Mouse (Mus musculus) erythroblast, embryonic 14.5 days (primary cell): ENCODE measurements around the gene Gm33543. TPM values are rescaled to one million over a fixed set of nuclear protein-coding genes. Genes with fewer than 3 reads are reported as not detected.

ENCODE experiments used
- H3K27me3 ChIP-seq: 2 replicates; pipeline ENCODE4 v1.6.1; 2012; ENCODE audit warnings: inconsistent platforms; ENCODE audit not compliant: control insufficient read depth
- H3K36me3 ChIP-seq: 2 replicates; pipeline ENCODE4 v1.6.1; 2012; ENCODE audit warnings: mild to moderate bottlenecking, inconsistent platforms; ENCODE audit not compliant: control insufficient read depth
- H3K4me1 ChIP-seq: 2 replicates; pipeline ENCODE4 v1.6.1; 2012; ENCODE audit warnings: inconsistent platforms; ENCODE audit not compliant: control insufficient read depth
- H3K4me3 ChIP-seq: replicated peaks from 2 replicates; pipeline ENCODE3; 2012; ENCODE audit warnings: moderate library complexity, mild to moderate bottlenecking, inconsistent platforms
- H3K9me3 ChIP-seq: 2 replicates; pipeline ENCODE4 v1.6.1; 2012; ENCODE audit warnings: low read length, inconsistent platforms, mixed read lengths; ENCODE audit not compliant: control insufficient read depth
- GATA1 ChIP-seq: IDR thresholded peaks from 2 replicates; pipeline ENCODE4 v1.6.1; 2012; ENCODE audit warnings: low read length, inconsistent platforms, mixed read lengths
- TAL1 ChIP-seq: IDR thresholded peaks from 3 replicates; pipeline ENCODE4 v1.6.1; 2012; ENCODE audit warnings: low read length, inconsistent platforms, mixed read lengths
- polyA plus RNA-seq: library from polyadenylated mRNA; stranded (reverse); fragments of >175 nt; gene quantifications from 2 replicates; pipeline ENCODE4 v1.2.3, GENCODE M21; 2012

Gm33543 gene
- polyA plus RNA-seq, 1 experiment = not detected

DNA sequence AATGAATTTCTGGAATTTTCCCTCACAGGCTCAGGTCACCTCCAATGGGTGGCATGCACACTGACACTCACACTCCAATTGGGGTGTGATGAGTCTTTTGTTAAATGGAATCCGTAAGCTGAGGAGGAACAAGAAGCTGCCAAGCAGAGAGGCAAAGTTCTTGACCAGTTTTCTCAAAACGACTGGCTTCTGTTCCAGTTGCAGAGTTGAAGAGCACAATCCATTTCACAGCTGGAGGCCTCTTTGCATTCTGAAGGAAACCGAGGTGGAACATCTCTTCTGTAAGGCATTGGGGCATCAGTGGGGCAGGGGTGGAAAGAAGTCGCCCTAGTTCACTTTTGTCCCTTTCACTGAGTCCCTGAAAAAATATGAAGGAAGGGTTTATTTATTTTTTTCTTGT lies 30.9 kb downstream of the Gm33543 start:
- H3K4me3 ChIP-seq = no peak overlapping the region
- no peaks in the 10 kb centered on the region for H3K36me3 ChIP-seq
- H3K4me1 ChIP-seq = no peaks in the 10 kb centered on the region
- H3K27me3 ChIP-seq = no peaks in the 10 kb centered on the region
- no peaks in the 10 kb centered on the region for H3K9me3 ChIP-seq
- TF ChIP-seq GATA1 = no peak

GRCm38 (mm10) chr10:95801443-95801811 lies 41.3 kb downstream of the Gm33543 start:
- H3K4me1 ChIP-seq = no peaks in the 10 kb centered on the region; the same call in 1 of the 2 replicates
- no peak overlapping the region for H3K4me3 ChIP-seq
- TF ChIP-seq GATA1 (no peak), TAL1 (no peak)

DNA sequence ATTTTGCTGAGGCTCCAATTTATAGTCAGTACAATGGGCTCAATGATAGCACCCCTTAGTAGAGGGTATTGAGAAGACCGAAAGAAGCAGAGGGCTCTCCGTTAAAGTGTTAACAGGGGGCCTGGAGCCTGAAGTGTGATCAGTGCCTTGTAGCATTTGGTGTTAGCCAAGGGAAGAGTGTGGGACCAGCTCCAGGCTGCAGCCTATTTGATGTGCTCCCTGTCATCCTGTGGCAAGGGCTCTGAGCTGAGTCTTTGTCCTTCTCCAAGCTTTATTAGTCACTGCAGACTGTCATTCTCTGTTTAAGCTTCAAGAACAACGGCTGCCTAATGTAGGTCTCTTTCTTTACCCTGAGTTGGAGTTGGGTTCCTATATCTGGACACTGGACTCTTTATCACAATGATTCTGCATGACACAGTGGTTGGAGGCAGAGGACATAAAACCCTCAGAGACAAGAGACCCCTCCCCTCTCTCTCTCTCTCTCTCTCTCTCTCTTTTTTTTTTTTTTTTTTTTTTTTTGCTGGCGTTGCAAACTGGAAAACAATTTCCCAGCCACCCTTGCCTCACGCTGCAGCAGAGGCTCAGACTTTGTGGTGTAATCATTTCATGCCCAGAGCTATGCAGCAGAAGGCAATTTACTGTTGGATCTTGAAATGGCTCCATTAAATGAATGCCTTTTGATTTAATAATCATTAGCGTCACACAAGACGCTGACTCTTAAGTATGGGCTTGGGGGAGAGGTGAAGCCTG lies 41.9 kb downstream of the Gm33543 start:
- Histone ChIP-seq H3K27me3 (no peaks in the 10 kb centered on the region), H3K36me3 (no peaks in the 10 kb centered on the region), H3K9me3 (no peaks in the 10 kb centered on the region), H3K4me3 (no peak overlapping the region), H3K4me1 (no peaks in the 10 kb centered on the region; the same call in 1 of the 2 replicates)
- TF ChIP-seq TAL1 (no peak), GATA1 (no peak)

More at GRCm38 (mm10) chr10:95801443-95801811, 41.3 kb downstream of the Gm33543 start:
- Histone ChIP-seq H3K36me3 (no peaks in the 10 kb centered on the region), H3K9me3 (no peaks in the 10 kb centered on the region), H3K27me3 (no peaks in the 10 kb centered on the region)

- Histone ChIP-seq H3K4me3 (no peak overlapping the region), H3K9me3 (no peaks in the 10 kb centered on the region), H3K4me1 (no peaks in the 10 kb centered on the region; the same call in 1 of the 2 replicates), H3K36me3 (no peaks in the 10 kb centered on the region), H3K27me3 (no peaks in the 10 kb centered on the region)
- TF ChIP-seq GATA1 (no peak), TAL1 (no peak)
Observed at GRCm38 (mm10) chr10:95797645-95798395, 44.9 kb downstream of the Gm33543 start.

DNA sequence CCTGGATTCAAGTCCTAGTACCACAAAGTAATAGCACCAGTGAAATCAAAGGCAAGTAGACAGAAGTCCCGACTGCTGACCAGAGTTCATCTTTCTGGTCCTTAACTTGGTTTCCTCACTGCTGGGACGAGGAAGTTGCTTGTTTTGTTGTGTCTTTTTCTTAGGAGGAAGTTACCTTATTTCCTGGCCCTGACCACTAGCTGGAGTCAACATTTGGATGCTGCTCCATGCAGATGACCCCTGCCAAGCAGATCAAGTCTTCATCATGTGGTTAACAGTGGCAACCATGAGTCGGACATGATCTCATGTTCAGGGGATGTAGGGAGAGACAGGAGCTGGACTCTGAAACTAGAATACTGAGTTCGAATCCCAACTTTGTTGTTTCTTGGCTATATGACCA lies 47.2 kb downstream of the Gm33543 start:
- Histone ChIP-seq H3K27me3 (no peaks in the 10 kb centered on the region), H3K36me3 (no peaks in the 10 kb centered on the region), H3K9me3 (no peaks in the 10 kb centered on the region), H3K4me1 (no peaks in the 10 kb centered on the region; the same call in 1 of the 2 replicates), H3K4me3 (no peak overlapping the region)
- no peak for TF ChIP-seq TAL1
- TF ChIP-seq GATA1 = no peak

DNA sequence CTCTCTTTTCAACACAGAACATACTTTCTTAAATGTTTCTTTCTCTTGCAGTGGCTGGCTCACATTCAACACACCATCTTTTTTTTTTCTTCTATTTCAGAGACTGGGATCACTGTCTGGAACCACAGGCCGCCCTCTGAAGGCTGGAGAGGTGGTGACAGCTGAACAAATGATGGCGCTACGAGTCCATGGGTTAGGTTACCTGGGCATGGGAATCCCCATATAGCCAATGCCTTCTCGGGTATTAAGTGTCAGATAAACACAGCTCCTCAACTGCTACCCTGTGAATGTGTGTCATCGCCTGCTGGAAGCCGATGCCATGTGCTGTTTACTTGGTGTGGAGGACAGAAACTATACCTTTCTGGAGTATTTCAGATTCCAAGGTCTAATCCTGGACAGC lies 48.0 kb downstream of the Gm33543 start:
- Histone ChIP-seq H3K36me3 (no peaks in the 10 kb centered on the region), H3K27me3 (no peaks in the 10 kb centered on the region), H3K9me3 (no peaks in the 10 kb centered on the region), H3K4me1 (no peaks in the 10 kb centered on the region; the same call in 1 of the 2 replicates), H3K4me3 (no peak overlapping the region)
- TF ChIP-seq GATA1 = no peak
- no peak for TF ChIP-seq TAL1

DNA sequence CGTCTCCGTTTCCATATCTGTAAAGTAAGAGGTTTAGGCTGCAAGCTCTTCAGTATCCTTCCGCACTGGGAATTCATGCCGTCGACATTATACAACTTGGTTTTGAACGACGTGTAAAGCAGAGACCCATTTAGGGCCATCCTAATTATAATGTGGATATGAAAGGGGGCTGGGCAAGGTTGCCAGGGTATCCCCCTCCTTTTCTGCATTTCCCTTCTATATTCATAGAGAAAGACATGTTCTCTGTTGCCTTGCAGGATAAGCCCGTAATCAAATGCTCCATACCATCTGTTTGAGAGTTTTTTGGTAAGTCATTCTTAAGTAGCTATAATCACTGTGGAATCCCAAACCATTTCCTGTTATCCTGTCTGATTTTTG lies 51.3 kb downstream of the Gm33543 start:
- H3K9me3 ChIP-seq = no peaks in the 10 kb centered on the region
- no peaks in the 10 kb centered on the region for H3K27me3 ChIP-seq
- no peaks in the 10 kb centered on the region; the same call in 1 of the 2 replicates for H3K4me1 ChIP-seq
- H3K36me3 ChIP-seq = no peaks in the 10 kb centered on the region
- H3K4me3 ChIP-seq = no peak overlapping the region
- TF ChIP-seq GATA1 (no peak), TAL1 (no peak)

DNA sequence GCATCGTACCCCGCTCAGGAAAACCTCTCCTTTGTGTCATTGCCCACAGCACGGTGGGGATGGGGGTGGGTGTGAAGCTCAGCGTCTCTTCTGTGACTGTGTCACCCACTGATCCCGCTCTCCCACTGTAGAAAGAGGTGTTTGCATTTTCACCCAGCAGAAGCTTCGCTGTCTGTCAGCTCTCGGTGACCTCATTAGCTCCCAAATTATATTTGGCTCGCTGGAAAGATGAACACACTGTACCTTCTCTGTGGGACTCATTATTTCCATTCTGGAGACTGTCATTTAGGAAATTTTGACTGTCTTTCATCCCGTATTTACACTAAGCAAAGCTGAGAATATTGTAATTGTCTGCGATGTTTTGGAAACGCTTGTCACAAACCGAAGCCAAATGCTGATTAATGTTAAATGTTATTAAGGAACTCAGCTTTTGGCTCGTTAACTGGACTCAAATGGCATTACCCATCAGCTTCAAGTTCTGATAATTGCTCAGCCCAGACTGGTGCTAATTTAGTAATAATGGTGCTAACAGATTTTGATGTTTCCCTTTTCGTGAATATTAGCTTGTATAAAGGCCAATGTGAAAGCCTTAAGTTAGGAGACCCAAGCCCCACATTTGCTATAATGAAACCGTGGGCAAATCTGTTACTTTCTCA lies 51.8 kb downstream of the Gm33543 start:
- H3K36me3 ChIP-seq = no peaks in the 10 kb centered on the region
- TF ChIP-seq GATA1 = no peak
- TF ChIP-seq TAL1 = no peak
- no peaks in the 10 kb centered on the region for H3K9me3 ChIP-seq
- no peak overlapping the region for H3K4me3 ChIP-seq
- no peaks in the 10 kb centered on the region for H3K4me1 ChIP-seq
- H3K27me3 ChIP-seq = no peaks in the 10 kb centered on the region

DNA sequence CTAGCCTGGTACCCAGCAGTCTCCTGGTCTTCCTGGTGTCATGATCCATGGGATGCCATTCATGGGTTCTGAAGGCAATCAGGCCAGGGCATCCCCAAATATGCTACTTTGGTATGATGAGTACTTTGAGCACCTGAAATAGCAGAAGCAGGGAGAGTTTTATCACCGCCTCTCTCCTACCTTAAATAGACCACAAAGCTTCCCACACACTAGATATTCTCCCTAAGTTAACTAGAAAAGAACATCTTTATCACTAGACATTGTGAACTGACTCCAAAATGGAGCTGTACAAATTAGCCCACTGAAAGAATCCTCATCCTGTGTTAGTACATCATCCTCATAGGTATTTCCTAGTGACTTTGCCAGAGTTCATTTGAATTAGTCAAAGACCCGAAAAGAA lies 55.6 kb downstream of the Gm33543 start:
- Histone ChIP-seq H3K4me3 (no peak overlapping the region), H3K36me3 (no peaks in the 10 kb centered on the region), H3K9me3 (no peaks in the 10 kb centered on the region), H3K4me1 (no peaks in the 10 kb centered on the region), H3K27me3 (no peaks in the 10 kb centered on the region)
- no peak for TF ChIP-seq TAL1
- no peak for TF ChIP-seq GATA1
